Mouse (Mus musculus) frontal cortex, adult 2 months (tissue): ENCODE data around the gene Pcna. TPM values are rescaled to one million over a fixed set of nuclear protein-coding genes. Genes with fewer than 3 reads are reported as not detected.
"Not testable (repeated sequence)": the region's sequence is repeated elsewhere in the genome, so short reads cannot be mapped to it uniquely, and the experiment has no call there.

Experiments used
- DNase-seq, 2 experiments: peaks; one replicate each; pipeline ENCODE4 v3.0.0; 2022; ENCODE audit warnings: low spot score in 1 of 2; ENCODE audit errors: extremely low spot score in 1 of 2
- polyA plus RNA-seq: library from polyadenylated mRNA; depleted of rRNA; stranded (reverse); fragments of >200 nt; gene quantifications from 2 replicates; pipeline ENCODE4 v1.2.3, GENCODE M21; 2012; rRNA removed

The Pcna gene
- 67.0 and 72.5 TPM in 2 replicates for polyA plus RNA-seq

GRCm38 (mm10) chr2:132252542-132253528 is at the start of gene Pcna:
Gene Pcna (minus strand): TSS chr2:132253314.
- peak; percentile 93 to 96 for DNase-seq

- DNase-seq, result no peak
Measured at GRCm38 (mm10) chr2:132301436-132301835, 48.3 kb upstream of the Pcna start.

- DNase-seq, result no peak
Measured at GRCm38 (mm10) chr2:132298250-132298649, 45.1 kb upstream of the Pcna start.

- DNase-seq, result no peak
Measured at GRCm38 (mm10) chr2:132293694-132294450, 40.8 kb upstream of the Pcna start.

GRCm38 (mm10) chr2:132292083-132292482 is 39.0 kb upstream of the Pcna start:
- peak; percentile 56 to 57 for DNase-seq

GRCm38 (mm10) chr2:132291265-132291664 is 38.2 kb upstream of the Pcna start:
- no peak for DNase-seq

GRCm38 (mm10) chr2:132290808-132291207 is 37.7 kb upstream of the Pcna start:
- DNase-seq, result no peak

- not testable (repeated sequence) for DNase-seq
Measured at GRCm38 (mm10) chr2:132289213-132289612, 36.1 kb upstream of the Pcna start.

GRCm38 (mm10) chr2:132286376-132287076 is 33.4 kb upstream of the Pcna start:
- DNase-seq, result peak in 1 of 2 experiments; percentile 67

GRCm38 (mm10) chr2:132285722-132286121 is 32.6 kb upstream of the Pcna start:
- DNase-seq, result not testable (repeated sequence)

- DNase-seq, result no peak
Measured at GRCm38 (mm10) chr2:132284492-132285139, 31.5 kb upstream of the Pcna start.

- no peak for DNase-seq
Measured at GRCm38 (mm10) chr2:132283236-132284070, 30.3 kb upstream of the Pcna start.

GRCm38 (mm10) chr2:132282453-132283174 is 29.5 kb upstream of the Pcna start:
- DNase-seq, result no peak

GRCm38 (mm10) chr2:132281560-132282452 is 28.7 kb upstream of the Pcna start:
- no peak for DNase-seq

- DNase-seq, result no peak
Measured at GRCm38 (mm10) chr2:132280518-132281120, 27.5 kb upstream of the Pcna start.

GRCm38 (mm10) chr2:132279978-132280377 is 26.9 kb upstream of the Pcna start:
- no peak for DNase-seq

GRCm38 (mm10) chr2:132279336-132279882 is 26.3 kb upstream of the Pcna start:
- no peak for DNase-seq
